Mouse (Mus musculus) bone marrow macrophage, adult 2 months (primary cell): ENCODE data around the gene Adap1.

Source experiments
- CTCF ChIP-seq: IDR thresholded peaks from 2 replicates; pipeline ENCODE4 v1.5.1; 2012; ENCODE audit warnings: low read depth, mild to moderate bottlenecking, low read length, moderate library complexity
- POLR2A ChIP-seq: IDR thresholded peaks from 2 replicates; pipeline ENCODE4 v1.6.1; 2012; ENCODE audit warnings: mild to moderate bottlenecking, low read depth, low read length, borderline replicate concordance

DNA sequence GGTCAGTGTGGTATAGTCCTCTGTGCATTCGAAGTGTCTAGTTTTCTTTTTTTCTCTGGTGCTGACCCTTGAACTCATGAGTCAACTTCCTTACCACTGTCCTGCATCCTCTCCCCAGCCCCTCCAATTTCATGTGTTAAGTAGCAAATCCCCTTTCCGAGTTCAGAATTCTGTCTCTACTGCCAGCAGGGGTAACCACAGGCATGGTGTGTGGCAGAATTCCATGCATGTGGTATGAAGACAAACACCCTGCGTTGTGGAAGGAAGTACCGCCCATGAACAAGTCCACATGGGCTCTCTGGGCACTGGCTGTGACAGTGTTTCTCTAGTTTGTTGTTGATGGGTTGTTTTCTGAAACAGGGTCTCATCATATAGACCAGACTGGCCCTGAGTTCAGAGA, 57.8 kb downstream of the Adap1 start:
- no peak for TF ChIP-seq CTCF
- TF ChIP-seq POLR2A = no peak
